Mouse (Mus musculus) bone marrow macrophage, adult 2 months (primary cell): Measurements from ENCODE around the gene Stbd1. TPM values are rescaled to one million over a fixed set of nuclear protein-coding genes. Genes with fewer than 3 reads are reported as not detected.

ENCODE experiments used
- H3K27ac ChIP-seq: 2 replicates; pipeline ENCODE4 v1.5.1; 2012; ENCODE audit warnings: low read depth, low read length; ENCODE audit not compliant: insufficient read depth
- H3K4me1 ChIP-seq: 2 replicates; pipeline ENCODE4 v1.6.1; 2012; ENCODE audit warnings: low read length; ENCODE audit not compliant: control insufficient read depth, insufficient read depth
- H3K4me3 ChIP-seq: 2 replicates; pipeline ENCODE4 v1.5.1; 2012; ENCODE audit warnings: mild to moderate bottlenecking, low read length, moderate library complexity; ENCODE audit not compliant: insufficient read depth
- CTCF ChIP-seq: IDR thresholded peaks from 2 replicates; pipeline ENCODE4 v1.5.1; 2012; ENCODE audit warnings: low read depth, mild to moderate bottlenecking, low read length, moderate library complexity
- POLR2A ChIP-seq: IDR thresholded peaks from 2 replicates; pipeline ENCODE4 v1.6.1; 2012; ENCODE audit warnings: mild to moderate bottlenecking, low read depth, low read length, borderline replicate concordance
- polyA plus RNA-seq: library from polyadenylated mRNA; stranded (reverse); fragments of >200 nt; gene quantifications from 2 replicates; pipeline ENCODE4 v1.2.4, GENCODE M21; 2012; ENCODE audit not compliant: missing spikeins, insufficient read depth, insufficient read length

The Stbd1 gene
- 1.1 and 2.4 TPM in 2 replicates for polyA plus RNA-seq

DNA sequence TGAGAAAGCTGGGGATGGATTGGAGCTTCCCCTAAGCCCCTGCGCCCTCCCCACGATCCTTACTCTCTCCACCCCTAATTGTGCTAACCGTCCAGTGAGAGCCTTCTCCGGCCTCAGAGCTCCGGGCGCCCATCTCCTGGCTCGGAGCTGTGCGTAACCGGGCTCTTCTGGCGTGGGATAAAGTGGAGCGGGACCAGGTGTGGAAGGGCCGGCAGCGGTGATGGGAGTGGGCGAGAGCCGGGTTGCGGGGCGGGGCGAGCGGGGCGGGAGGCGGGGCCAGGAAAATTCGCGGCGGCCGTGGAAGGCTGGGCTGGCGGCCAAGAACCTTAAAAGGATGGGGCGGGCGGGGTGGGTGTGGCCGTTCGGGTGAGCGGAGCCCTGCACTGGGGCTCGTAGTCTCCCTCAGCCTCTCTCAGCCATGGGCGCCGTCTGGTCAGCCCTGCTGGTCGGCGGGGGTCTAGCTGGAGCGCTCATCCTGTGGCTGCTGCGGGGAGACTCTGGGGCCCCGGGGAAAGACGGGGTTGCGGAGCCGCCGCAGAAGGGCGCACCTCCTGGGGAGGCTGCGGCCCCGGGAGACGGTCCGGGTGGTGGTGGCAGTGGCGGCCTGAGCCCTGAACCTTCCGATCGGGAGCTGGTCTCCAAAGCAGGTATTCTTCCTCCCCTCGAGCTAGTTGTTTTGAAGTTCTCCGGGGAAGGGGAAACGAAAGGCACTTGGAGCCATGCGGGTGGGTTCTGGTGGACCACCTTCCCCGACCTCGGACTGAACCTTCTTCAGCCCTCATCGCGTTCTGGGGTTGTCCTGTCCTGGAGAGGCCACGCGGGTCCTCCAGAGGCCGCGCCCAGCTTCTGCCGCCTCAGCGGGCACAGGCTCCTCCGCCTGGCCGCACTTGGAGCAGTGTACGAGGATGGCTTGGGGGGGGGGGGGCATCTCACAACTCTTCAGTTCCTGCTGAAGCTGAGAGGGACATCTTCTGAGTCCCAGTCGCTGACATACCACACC lies at the start of gene Stbd1:
Stbd1 (plus strand) TSS at position 351 of the 1,000 bp plus-strand sequence.
- H3K4me1 ChIP-seq, result no peaks in the 10 kb centered on the region
- H3K4me3 ChIP-seq, result peak within 1 kb of the TSS; percentile 63
- H3K27ac ChIP-seq, result no peak within 1 kb of the TSS
- TF ChIP-seq POLR2A, result no peak
- TF ChIP-seq CTCF, result no peak

DNA sequence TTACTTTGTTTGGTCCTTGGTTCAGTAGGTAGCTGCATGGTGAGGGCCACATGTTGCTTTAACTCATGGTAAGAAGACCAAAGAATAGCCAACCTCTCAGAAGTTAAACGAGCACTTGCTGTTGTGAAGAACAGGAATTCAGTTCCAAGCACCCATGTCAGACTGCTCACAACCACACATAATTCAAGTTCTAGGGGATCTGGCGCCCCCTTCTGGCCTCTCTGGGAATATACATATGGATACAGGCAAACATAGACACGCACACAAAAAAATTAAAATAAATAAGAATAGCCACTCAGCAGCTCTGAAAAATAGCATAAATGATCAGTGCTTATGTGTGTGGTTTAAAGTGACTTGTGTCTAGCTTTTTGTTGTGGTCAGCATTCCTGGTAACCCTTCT lies 48.9 kb upstream of the Stbd1 start:
- H3K4me3 ChIP-seq, result no peak overlapping the region
- no peak for TF ChIP-seq CTCF
- TF ChIP-seq POLR2A, result no peak
- no peaks in the 10 kb centered on the region for H3K4me1 ChIP-seq
- no peak overlapping the region for H3K27ac ChIP-seq

DNA sequence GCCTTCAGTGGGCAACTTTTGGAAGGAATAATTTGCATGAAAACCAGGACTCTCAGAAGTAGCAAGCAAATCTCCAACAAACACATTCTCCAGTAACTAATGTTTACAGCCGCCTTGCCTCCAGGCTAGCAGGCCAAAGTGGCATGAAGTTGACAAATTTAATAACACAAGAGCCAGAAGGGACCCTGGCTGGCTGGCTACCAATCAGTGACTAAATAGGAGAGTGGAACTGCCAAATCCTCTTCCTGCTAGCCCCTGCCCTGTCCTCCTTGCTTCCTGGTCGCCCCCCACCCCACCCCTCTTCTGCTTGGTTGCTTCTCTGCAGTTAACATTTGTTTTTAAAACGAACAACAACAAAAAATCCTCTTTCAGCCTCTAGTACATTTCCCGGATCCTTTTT lies 48.4 kb upstream of the Stbd1 start:
- H3K27ac ChIP-seq, result no peak overlapping the region
- TF ChIP-seq POLR2A (no peak), CTCF (no peak)

DNA sequence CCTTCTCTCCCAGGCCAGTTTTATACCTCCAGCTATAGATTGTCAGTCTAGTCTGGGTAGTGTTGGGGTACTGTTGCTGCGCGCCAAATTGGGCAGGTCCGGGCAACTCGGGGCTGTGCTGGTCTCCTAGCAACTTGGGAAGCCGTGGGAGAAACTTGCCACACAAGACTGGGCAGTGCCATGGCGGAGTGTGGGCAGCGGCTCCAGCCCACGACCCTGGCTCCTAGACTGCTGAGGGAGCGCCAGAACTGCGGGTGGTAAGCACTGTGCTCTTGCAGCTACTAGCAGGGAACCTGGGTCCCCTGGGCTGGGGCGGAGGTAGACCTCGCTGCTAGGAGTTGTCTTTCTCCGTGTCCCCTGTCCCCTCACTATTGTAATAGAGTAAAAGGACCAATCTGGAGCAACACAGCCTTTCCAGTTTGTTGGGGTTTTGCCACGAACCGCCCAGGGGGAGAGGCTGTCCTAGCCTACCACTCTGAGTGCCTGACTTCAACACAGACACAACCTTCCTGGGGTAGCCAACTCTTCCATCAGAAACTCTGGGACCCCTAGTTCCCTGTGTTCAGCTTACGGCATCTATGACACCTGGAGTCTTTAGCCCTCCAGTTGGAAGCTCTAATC lies 47.8 kb upstream of the Stbd1 start, which contains the start of gene Fam47e:
Fam47e (plus strand) TSS at position 179 of the 621 bp plus-strand sequence.
- H3K4me1 ChIP-seq, result no peaks in the 10 kb centered on the region
- no peak within 1 kb of the TSS for H3K4me3 ChIP-seq
- no peak for TF ChIP-seq POLR2A
- TF ChIP-seq CTCF, result no peak
- no peak within 1 kb of the TSS for H3K27ac ChIP-seq

More for the DNA sequence above, 48.4 kb upstream of the Stbd1 start:
- no peaks in the 10 kb centered on the region for H3K4me1 ChIP-seq
- H3K4me3 ChIP-seq, result no peak overlapping the region

DNA sequence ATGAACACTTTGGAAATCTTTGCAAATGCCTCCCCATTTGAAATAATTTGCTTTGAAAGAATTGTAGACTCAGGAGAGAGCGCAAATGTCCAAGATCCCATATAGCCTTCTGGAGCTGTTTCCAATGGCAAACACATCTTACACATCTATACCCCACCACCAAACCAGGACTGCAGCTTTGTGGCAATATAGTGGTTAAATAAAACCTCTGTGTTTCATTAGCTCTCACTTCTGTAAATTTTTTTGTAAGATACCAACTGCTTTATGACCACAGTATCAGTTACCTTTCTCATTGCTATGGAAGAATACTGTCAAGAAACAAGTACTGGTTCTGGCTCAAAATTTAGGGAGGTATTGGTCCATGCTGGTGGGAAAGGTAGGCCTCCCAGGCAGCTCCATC lies 46.9 kb upstream of the Stbd1 start:
- TF ChIP-seq POLR2A (no peak), CTCF (no peak)
- no peak overlapping the region for H3K27ac ChIP-seq
- no peak overlapping the region for H3K4me3 ChIP-seq
- H3K4me1 ChIP-seq, result no peaks in the 10 kb centered on the region

DNA sequence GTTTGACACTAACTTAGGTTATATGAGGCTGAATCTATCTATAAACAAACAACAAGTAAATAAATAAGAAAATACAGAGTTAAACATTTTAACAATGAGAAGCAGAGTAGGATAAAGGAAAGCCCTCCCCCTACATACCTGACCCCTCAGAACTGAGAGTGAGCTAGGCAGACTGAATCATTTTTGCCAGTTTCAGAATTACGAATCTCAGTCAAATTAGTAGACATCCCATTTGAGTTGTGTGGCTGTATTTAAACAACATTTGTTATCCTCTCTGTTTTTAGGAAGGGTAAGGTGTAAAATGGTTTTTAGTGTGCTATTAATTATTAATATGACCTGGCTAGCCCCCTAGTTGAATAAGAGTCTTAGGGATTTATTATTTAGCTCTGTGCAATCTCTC lies 45.3 kb upstream of the Stbd1 start:
- Histone ChIP-seq H3K4me1 (no peaks in the 10 kb centered on the region), H3K27ac (no peak overlapping the region), H3K4me3 (no peak overlapping the region)
- TF ChIP-seq POLR2A (no peak), CTCF (no peak)

DNA sequence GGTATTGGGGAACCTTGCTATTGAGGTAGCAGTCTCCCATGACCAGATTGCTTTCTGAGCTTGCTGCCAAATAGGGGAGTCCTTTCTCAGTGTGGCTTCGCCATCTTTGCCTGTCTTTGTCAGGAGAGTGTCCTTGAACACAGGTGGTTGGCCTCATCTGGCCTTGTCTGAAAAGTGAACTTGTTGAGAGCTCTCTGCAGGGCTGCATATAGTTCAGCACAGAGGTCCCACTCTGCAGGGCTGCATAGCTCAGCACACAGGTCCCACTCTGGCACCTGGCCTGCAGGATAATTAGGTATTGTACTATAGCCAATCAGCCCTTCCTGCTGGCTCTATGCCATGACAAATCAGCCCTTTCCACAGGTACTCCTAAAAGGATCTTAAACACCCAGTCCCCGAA lies 42.6 kb upstream of the Stbd1 start:
- no peak overlapping the region for H3K4me3 ChIP-seq
- no peak overlapping the region for H3K27ac ChIP-seq
- H3K4me1 ChIP-seq, result no peaks in the 10 kb centered on the region
- TF ChIP-seq CTCF (no peak), POLR2A (no peak)

DNA sequence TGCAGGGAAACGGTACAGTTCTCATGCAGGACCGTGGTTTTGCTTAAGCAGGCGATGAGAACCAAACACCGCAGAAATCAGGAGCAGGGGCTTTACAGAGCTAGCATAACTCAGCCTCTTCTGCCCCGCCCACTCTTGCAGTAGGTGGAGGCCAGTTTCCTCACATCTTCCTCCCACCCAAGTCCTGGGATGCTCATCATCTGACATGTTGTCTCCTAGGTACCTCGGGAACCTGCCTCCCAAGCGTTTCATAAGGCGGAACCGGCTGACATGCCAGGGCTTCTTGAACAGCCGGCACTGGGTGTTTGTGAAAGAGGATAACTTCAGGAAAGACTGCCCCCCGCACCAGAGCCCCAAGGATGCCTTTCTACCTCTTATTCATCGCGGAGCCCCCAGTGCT lies 40.8 kb upstream of the Stbd1 start:
- no peak overlapping the region for H3K4me3 ChIP-seq
- no peak overlapping the region for H3K27ac ChIP-seq
- TF ChIP-seq POLR2A (no peak), CTCF (no peak)
- H3K4me1 ChIP-seq, result no peaks in the 10 kb centered on the region

DNA sequence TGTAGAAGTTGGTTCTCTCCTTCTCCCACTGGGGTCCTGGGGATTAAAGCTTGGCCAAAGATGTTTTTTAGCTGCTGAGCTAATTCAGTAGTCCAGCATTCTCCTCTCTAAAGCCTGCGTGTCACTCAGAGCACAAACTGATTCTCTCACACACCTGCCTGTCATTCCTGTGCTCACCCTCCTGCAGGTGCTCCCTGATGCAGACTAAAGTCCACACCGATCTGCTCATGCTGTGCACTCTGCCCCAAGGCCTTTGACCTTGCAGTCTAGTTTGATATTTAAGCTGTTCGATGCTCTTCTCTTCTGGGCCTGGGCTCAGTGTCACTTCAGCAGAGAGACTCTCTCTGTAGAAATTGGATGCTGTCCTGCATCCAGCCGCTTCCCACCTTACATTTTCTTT lies 31.6 kb upstream of the Stbd1 start:
- H3K27ac ChIP-seq, result no peak overlapping the region
- no peak for TF ChIP-seq CTCF
- TF ChIP-seq POLR2A, result no peak
- H3K4me3 ChIP-seq, result no peak overlapping the region
- H3K4me1 ChIP-seq, result no peaks in the 10 kb centered on the region

DNA sequence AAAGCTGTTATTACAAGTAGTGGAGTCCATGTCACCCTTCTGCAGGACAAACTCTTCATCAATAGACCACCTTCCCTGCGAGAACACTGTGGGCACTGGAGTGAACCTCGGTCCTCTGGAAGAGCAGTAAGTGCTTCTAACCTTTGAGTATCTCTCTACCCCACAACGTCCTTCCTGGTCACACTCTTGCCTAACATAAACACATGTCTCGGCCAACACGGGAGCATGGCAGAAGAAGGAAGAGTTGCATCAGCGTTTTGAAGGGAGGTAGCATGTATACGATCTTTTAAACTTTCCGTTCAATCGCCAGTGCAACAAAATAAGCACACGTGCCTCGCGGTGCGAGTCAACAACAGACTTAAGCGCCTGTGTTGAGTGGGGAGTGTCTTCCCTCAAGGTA lies 23.3 kb upstream of the Stbd1 start:
- no peak overlapping the region for H3K4me3 ChIP-seq
- no peak overlapping the region for H3K27ac ChIP-seq
- TF ChIP-seq POLR2A (no peak), CTCF (no peak)
- H3K4me1 ChIP-seq, result no peaks in the 10 kb centered on the region
